Mouse (Mus musculus): ENCODE measurements at regions not wholly inside any gene's neighbourhood (a gene's known extent, or its start where the extent isn't known, plus 50 kb on each side); places are given as distances from the start of the nearest gene placed in this dataset.

DNA sequence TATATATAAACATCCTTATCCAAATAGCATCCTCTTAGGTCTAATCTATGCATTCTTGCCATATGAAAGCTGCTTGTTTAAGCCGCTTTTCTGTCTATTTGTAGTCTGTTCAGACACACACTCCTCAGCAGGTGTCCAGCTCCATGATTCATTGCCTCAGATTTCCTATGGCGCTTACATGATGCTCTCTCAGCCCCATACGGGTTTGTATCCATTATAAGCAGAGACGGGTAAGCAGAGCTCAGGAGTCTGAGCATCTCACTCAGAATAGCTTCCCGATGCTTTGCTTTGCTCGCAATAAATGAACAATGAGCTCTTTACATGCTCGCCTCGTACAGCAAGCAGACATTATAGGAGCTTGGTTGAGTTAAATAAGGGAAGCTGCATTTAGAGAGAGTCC is 521.3 kb upstream of the Ptbp2 start:
- Histone ChIP-seq H3K9ac (no peak overlapping the region), H3K36me3 (no peaks in the 10 kb centered on the region), H3K4me1 (replicated peaks) (0 out of 2 replicates have a peak, but pooled peaks cover 8% of the 10 kb centered on the region), H3K27ac (no peak overlapping the region), H3K4me3 (no peak overlapping the region), H3K4me2 (peak overlapping the region; percentile 9; the same call in 1 of the 2 replicates), H3K9me3 (no peaks in the 10 kb centered on the region), H3K27me3 (no peaks in the 10 kb centered on the region)
- WGBS, result 38% methylated on average over 8 of the region's 8 CpGs
- no peak for ATAC-seq (ENCODE audit: low FRiP score)

Measured in hindbrain, embryonic 13.5 days (tissue).